Mouse (Mus musculus) monocyte, adult 2 months (primary cell): ENCODE measurements around the gene Gm11273.

Source experiments
- DNase-seq, 2 experiments: peaks; one replicate each; pipeline ENCODE4 v3.0.0; 2022; ENCODE audit warnings: low spot score in 2 of 2, low read depth in 1 of 2

The Gm11273 gene

GRCm38 (mm10) chr13:21453042-21453441 is 48.2 kb downstream of the Gm11273 start:
- no peak for DNase-seq
